34 mouse cellular contexts compared by ENCODE assay signal in genomic region chrX:7945618-7946017, GRCm38 (mm10). TPM values are rescaled to one million over a fixed set of nuclear protein-coding genes. Genes with fewer than 3 reads are reported as not detected.
DNase-seq lines count a peak whose midpoint lies in the region; ATAC-seq and TF ChIP-seq lines count a peak whose summit lies in the region.
"Had no signal": no experiment of that assay in that cellular context is flagged by ENCODE, and none has a peak within 500 bp of the region (broad histone marks: within the 10 kb centered on the region; RNA-seq: fewer than 3 reads in every experiment).

No protein-coding gene starts in this region.

- no peak for ATAC-seq in kidney, embryonic 14.5 days (ENCODE audit: low FRiP score, low TSS enrichment)
- ATAC-seq in liver, embryonic 12.5 days, result no peak
- ATAC-seq: activated CD4-positive, CD25-positive, alpha-beta regulatory T cell, adult 4 months; forebrain, embryonic 15.5 days had no signal

- no peaks in the 10 kb centered on the region for H3K79me2 ChIP-seq in liver, adult 2 months (ENCODE audit: control insufficient read depth, insufficient read depth, low read length)

- no peak overlapping the region for H3K4me2 ChIP-seq in kidney, embryonic 14.5 days (replicated peaks; ENCODE audit: low read depth, low read length)
- no peak overlapping the region for H3K4me2 ChIP-seq in liver, embryonic 12.5 days
- H3K4me2 ChIP-seq: embryonic facial prominence, embryonic 13.5 days; forebrain, embryonic 12.5 days; forebrain, embryonic 15.5 days; heart, embryonic 13.5 days had no signal

- peak; percentile 49 for DNase-seq in kidney, adult 11 months
- peak; percentile 33 for DNase-seq in liver, adult 2 months (ENCODE audit: extremely low read depth, low read depth, low spot score)
- peak; percentile 11 for DNase-seq in kidney, postnatal 14 days
- DNase-seq in yolk sac, embryonic 10.5 days (ENCODE audit: low spot score), result peak; percentile 49
- DNase-seq in layer of hippocampus, postnatal 25 days (ENCODE audit: extremely low spot score in 1 of 2, low spot score in 1 of 2), result no peak
- no peak for DNase-seq in testis, postnatal 14 days (ENCODE audit: low spot score)
- DNase-seq: adrenal gland, adult 8-10 months; adrenal gland, postnatal 25 days; cerebellum, adult 11-12 months; cerebellum, adult 8-10 months; cerebellum, postnatal 10 days; cerebellum, postnatal 36 days; embryo, embryonic 11 days; gastrocnemius, postnatal 25 days; heart, adult 2 months; heart, postnatal 14 days; heart, postnatal 4 days had no signal

- H3K4me3 ChIP-seq in kidney, embryonic 14.5 days (ENCODE audit: low read length), result no peak overlapping the region
- no peak overlapping the region for H3K4me3 ChIP-seq in liver, adult 2 months (ENCODE audit: insufficient read depth, low read depth, low read length)
- no peak overlapping the region for H3K4me3 ChIP-seq in liver, embryonic 12.5 days
- H3K4me3 ChIP-seq: embryonic facial prominence, embryonic 10.5 days; embryonic facial prominence, embryonic 13.5 days; erythroblast, embryonic 14.5 days; forebrain, embryonic 12.5 days; forebrain, embryonic 15.5 days; heart, adult 2 months; heart, embryonic 10.5 days; heart, embryonic 13.5 days had no signal

- H3K27me3 ChIP-seq in kidney, embryonic 14.5 days (ENCODE audit: control insufficient read depth, insufficient read depth, low read length), result no peaks in the 10 kb centered on the region
- H3K27me3 ChIP-seq in liver, adult 2 months (ENCODE audit: control insufficient read depth, insufficient read depth, low read length), result no peaks in the 10 kb centered on the region
- H3K27me3 ChIP-seq in liver, embryonic 12.5 days (replicated peaks), result no peaks in the 10 kb centered on the region
- H3K27me3 ChIP-seq: embryonic facial prominence, embryonic 13.5 days; forebrain, embryonic 12.5 days; forebrain, embryonic 15.5 days; heart, embryonic 13.5 days; hindbrain, embryonic 13.5 days had no signal

- no peak overlapping the region for H3K27ac ChIP-seq in kidney, embryonic 14.5 days (ENCODE audit: low read depth, low read length)
- H3K27ac ChIP-seq in liver, adult 2 months (replicated peaks; ENCODE audit: insufficient read depth, low read depth, low read length), result no peak overlapping the region
- no peak overlapping the region; the same call in 1 of the 2 replicates for H3K27ac ChIP-seq in liver, embryonic 12.5 days
- H3K27ac ChIP-seq: embryonic facial prominence, embryonic 10.5 days; embryonic facial prominence, embryonic 13.5 days; forebrain, embryonic 12.5 days; forebrain, embryonic 15.5 days; heart, adult 2 months; heart, embryonic 10.5 days; heart, embryonic 13.5 days; hindbrain, embryonic 13.5 days had no signal

- TF ChIP-seq POLR2A in liver, adult 2 months (IDR thresholded peaks at IDR 0.05; ENCODE audit: extremely low read depth, insufficient read depth, low read length), result no peak

- H3K9me3 ChIP-seq in kidney, embryonic 14.5 days (ENCODE audit: control insufficient read depth, low read length), result no peaks in the 10 kb centered on the region
- no peaks in the 10 kb centered on the region for H3K9me3 ChIP-seq in liver, embryonic 12.5 days (replicated peaks)
- H3K9me3 ChIP-seq: embryonic facial prominence, embryonic 13.5 days; forebrain, embryonic 12.5 days; forebrain, embryonic 15.5 days; heart, embryonic 10.5 days; heart, embryonic 13.5 days; hindbrain, embryonic 13.5 days had no signal

- H3K4me1 ChIP-seq in kidney, embryonic 14.5 days (ENCODE audit: control insufficient read depth, insufficient read depth, low read length), result no peaks in the 10 kb centered on the region
- H3K4me1 ChIP-seq in liver, adult 2 months (ENCODE audit: control insufficient read depth, insufficient read depth, low read length), result 0 out of 2 replicates have a peak, but pooled peaks cover 4% of the 10 kb centered on the region
- peaks cover 15% of the 10 kb centered on the region for H3K4me1 ChIP-seq in liver, embryonic 12.5 days
- H3K4me1 ChIP-seq: embryonic facial prominence, embryonic 13.5 days; heart, embryonic 10.5 days had no signal

- TF ChIP-seq CTCF in liver, adult 2 months (IDR thresholded peaks at IDR 0.05; ENCODE audit: low read depth, low read length), result no peak

- H3K36me3 ChIP-seq in kidney, embryonic 14.5 days (ENCODE audit: control insufficient read depth, insufficient read depth, low read length), result no peaks in the 10 kb centered on the region; the same call in 1 of the 2 replicates
- peaks cover 1% of the 10 kb centered on the region; the same call in 1 of the 2 replicates for H3K36me3 ChIP-seq in liver, adult 2 months (ENCODE audit: control insufficient read depth, insufficient read depth, low read length)
- H3K36me3 ChIP-seq in liver, embryonic 12.5 days, result no peaks in the 10 kb centered on the region
- H3K36me3 ChIP-seq: forebrain, embryonic 15.5 days had no signal

- 54% methylated on average over 8 of the region's 8 CpGs for WGBS in kidney, embryonic 14.5 days
- 36% methylated on average over 8 of the region's 8 CpGs for WGBS in liver, adult 2 months
- WGBS in liver, embryonic 12.5 days (ENCODE audit: insufficient replicate concordance), result 78% methylated on average over 8 of the region's 8 CpGs

- no peak overlapping the region for H3K9ac ChIP-seq in kidney, embryonic 14.5 days (ENCODE audit: low read depth, low read length)
- H3K9ac ChIP-seq in liver, adult 2 months (ENCODE audit: low read depth, low read length), result no peak overlapping the region
- no peak overlapping the region for H3K9ac ChIP-seq in liver, embryonic 12.5 days
- H3K9ac ChIP-seq: embryonic facial prominence, embryonic 13.5 days; forebrain, embryonic 12.5 days; forebrain, embryonic 15.5 days; heart, embryonic 13.5 days; hindbrain, embryonic 13.5 days had no signal

RNA-seq across cellular contexts. Expression of gene Hdac6, which starts 2.1 kb away (rescaled TPM):
- polyA plus RNA-seq in kidney, embryonic 14.5 days (2014; fragmentation: Nextera tagmentation; extraction: Ambion mirVana), result 28.7 and 51.3 TPM in 2 replicates
- total RNA-seq in liver, adult 2 months (2014; rRNA removed), result 9.8 and 13.3 TPM in 2 replicates
- 17.5 and 19.8 TPM in 2 replicates for polyA plus RNA-seq in liver, adult 2 months (2012; rRNA removed)
- polyA plus RNA-seq in liver, embryonic 12.5 days (2016; fragmentation: Nextera tagmentation; extraction: Ambion mirVana), result 15.4 and 15.8 TPM in 2 replicates
- 10 to 100 TPM; 42.4 to 57.2 TPM for total RNA-seq in layer of hippocampus, postnatal 25 days (2021)

RNA-seq across cellular contexts. Expression of gene Eras, which starts 17.2 kb away (rescaled TPM):
- not detected in 2 replicates for polyA plus RNA-seq in kidney, embryonic 14.5 days (2014; fragmentation: Nextera tagmentation; extraction: Ambion mirVana)
- total RNA-seq in liver, adult 2 months (2014; rRNA removed), result not detected in 2 replicates
- polyA plus RNA-seq in liver, adult 2 months (2012; rRNA removed), result not detected in 2 replicates
- polyA plus RNA-seq in liver, embryonic 12.5 days (2016; fragmentation: Nextera tagmentation; extraction: Ambion mirVana), result 0.17 TPM in 1 of 2 replicates, not detected in the other
- total RNA-seq in layer of hippocampus, postnatal 25 days (2021), result not detected
- total RNA-seq: adrenal gland, adult 8-10 months; adrenal gland, postnatal 25 days; gastrocnemius, adult 8-10 months; gastrocnemius, postnatal 25 days; granulocyte monocyte progenitor cell, adult 5-6 weeks; heart, adult 2 months; heart, postnatal 14 days; heart, postnatal 4 days had no signal
- polyA plus RNA-seq: activated CD4-positive, CD25-positive, alpha-beta regulatory T cell, adult 4 months; brain, embryonic 14.5 days; cortical plate, adult 2 months; embryonic facial prominence, embryonic 10.5 days; embryonic facial prominence, embryonic 13.5 days; erythroblast, embryonic 14.5 days; forebrain, embryonic 12.5 days; forebrain, embryonic 15.5 days; heart, adult 2 months; heart, embryonic 10.5 days; heart, embryonic 13.5 days; heart, embryonic 16.5 days had no signal

RNA-seq across cellular contexts. Expression of gene Pcsk1n, which starts 26.0 kb away (rescaled TPM):
- polyA plus RNA-seq in kidney, embryonic 14.5 days (2014; fragmentation: Nextera tagmentation; extraction: Ambion mirVana), result 0.09 and 0.14 TPM in 2 replicates
- total RNA-seq in liver, adult 2 months (2014; rRNA removed), result 0.09 TPM in 1 of 2 replicates, not detected in the other
- not detected in 2 replicates for polyA plus RNA-seq in liver, adult 2 months (2012; rRNA removed)
- 0.26 and 0.33 TPM in 2 replicates for polyA plus RNA-seq in liver, embryonic 12.5 days (2016; fragmentation: Nextera tagmentation; extraction: Ambion mirVana)
- total RNA-seq in layer of hippocampus, postnatal 25 days (2021), result 100 to 1,000 TPM; 386 to 442 TPM
- total RNA-seq: gastrocnemius, adult 8-10 months; gastrocnemius, postnatal 25 days; granulocyte monocyte progenitor cell, adult 5-6 weeks; heart, postnatal 14 days; heart, postnatal 4 days had no signal
- polyA plus RNA-seq: activated CD4-positive, CD25-positive, alpha-beta regulatory T cell, adult 4 months; erythroblast, embryonic 14.5 days had no signal

RNA-seq across cellular contexts. Expression of gene Gata1, which starts 32.3 kb away (rescaled TPM):
- 0.49 and 0.53 TPM in 2 replicates for polyA plus RNA-seq in kidney, embryonic 14.5 days (2014; fragmentation: Nextera tagmentation; extraction: Ambion mirVana)
- 0.09 TPM in 1 of 2 replicates, not detected in the other for total RNA-seq in liver, adult 2 months (2014; rRNA removed)
- 0.06 TPM in 1 of 2 replicates, not detected in the other for polyA plus RNA-seq in liver, adult 2 months (2012; rRNA removed)
- polyA plus RNA-seq in liver, embryonic 12.5 days (2016; fragmentation: Nextera tagmentation; extraction: Ambion mirVana), result 148 and 156 TPM in 2 replicates
- total RNA-seq in layer of hippocampus, postnatal 25 days (2021), result not detected
- total RNA-seq: adrenal gland, postnatal 25 days; gastrocnemius, postnatal 25 days; heart, postnatal 14 days had no signal
- polyA plus RNA-seq: cortical plate, adult 2 months had no signal

RNA-seq across cellular contexts. Expression of gene Gm10490, which starts 36.3 kb away (rescaled TPM):
- not detected in 2 replicates for polyA plus RNA-seq in kidney, embryonic 14.5 days (2014; fragmentation: Nextera tagmentation; extraction: Ambion mirVana)
- not detected in 2 replicates for total RNA-seq in liver, adult 2 months (2014; rRNA removed)
- not detected in 2 replicates for polyA plus RNA-seq in liver, adult 2 months (2012; rRNA removed)
- polyA plus RNA-seq in liver, embryonic 12.5 days (2016; fragmentation: Nextera tagmentation; extraction: Ambion mirVana), result not detected in 2 replicates
- not detected for total RNA-seq in layer of hippocampus, postnatal 25 days (2021)
- total RNA-seq: adrenal gland, adult 8-10 months; ES-E14; gastrocnemius, postnatal 25 days; granulocyte monocyte progenitor cell, adult 5-6 weeks; heart, adult 2 months; heart, postnatal 14 days; heart, postnatal 4 days had no signal
- polyA plus RNA-seq: activated CD4-positive, CD25-positive, alpha-beta regulatory T cell, adult 4 months; brain, embryonic 14.5 days; cortical plate, adult 2 months; embryonic facial prominence, embryonic 13.5 days; erythroblast, embryonic 14.5 days; forebrain, embryonic 12.5 days; forebrain, embryonic 15.5 days; heart, adult 2 months; heart, embryonic 13.5 days; heart, embryonic 16.5 days; hindbrain, embryonic 13.5 days had no signal

Comparison
In these comparisons a context has a peak if more than half of its experiments do, and no peak if none do; other contexts are left out.
1. DNase-seq: peak in kidney, adult 11 months (single experiment), liver, adult 2 months (single experiment), kidney, postnatal 14 days (single experiment) and yolk sac, embryonic 10.5 days (single experiment); none in layer of hippocampus, postnatal 25 days (0 of 2) and testis, postnatal 14 days (single experiment).